Mouse (Mus musculus) thymus, adult 2 months (tissue): ENCODE measurements around the gene Prpf39. TPM values are rescaled to one million over a fixed set of nuclear protein-coding genes. Genes with fewer than 3 reads are reported as not detected.

Experiments
- DNase-seq: peaks from one replicate; pipeline ENCODE4 v3.0.0; 2021
- H3K27ac ChIP-seq: fragments of 200-500 bp; 2 replicates; pipeline ENCODE4 v1.5.1; 2012; ENCODE audit warnings: low read length, control low read depth; ENCODE audit not compliant: control insufficient read depth, insufficient read depth
- H3K27me3 ChIP-seq: fragments of 200-500 bp; 2 replicates; pipeline ENCODE4 v1.6.1; 2012; ENCODE audit warnings: mild to moderate bottlenecking, low read length, moderate library complexity, mixed read lengths; ENCODE audit not compliant: control insufficient read depth, insufficient read depth
- H3K36me3 ChIP-seq: fragments of 200-500 bp; 2 replicates; pipeline ENCODE4 v1.6.1; 2012; ENCODE audit warnings: mild to moderate bottlenecking, low read length, moderate library complexity; ENCODE audit not compliant: control insufficient read depth, insufficient read depth
- H3K4me1 ChIP-seq: fragments of 200-500 bp; replicated peaks from 2 replicates; pipeline ENCODE4 v1.6.1; 2012; ENCODE audit warnings: low read length; ENCODE audit not compliant: control insufficient read depth, insufficient read depth
- H3K4me3 ChIP-seq: fragments of 200-500 bp; 2 replicates; pipeline ENCODE4 v1.5.1; 2012; ENCODE audit warnings: mild to moderate bottlenecking, low read length, control low read depth, moderate library complexity; ENCODE audit not compliant: control insufficient read depth, insufficient read depth
- CTCF ChIP-seq: fragments of 200-500 bp; IDR thresholded peaks from 2 replicates; pipeline ENCODE4 v1.5.1; 2012; ENCODE audit warnings: mild to moderate bottlenecking, control low read depth, low read length, moderate library complexity, borderline replicate concordance; ENCODE audit not compliant: control insufficient read depth, poor library complexity, insufficient read depth; ENCODE audit errors: extremely low read depth
- POLR2A ChIP-seq: fragments of 200-500 bp; IDR thresholded peaks from 2 replicates; pipeline ENCODE4 v1.6.1; 2012; ENCODE audit warnings: mild to moderate bottlenecking, low read length, control low read depth, moderate library complexity; ENCODE audit not compliant: control insufficient read depth, poor library complexity, insufficient read depth; ENCODE audit errors: extremely low read depth
- WGBS: fragments of 180-500 bp; shearing (Covaris S2); methylation state at CpG from one replicate; pipeline ENCODE4 v1.1.7; 2018; 5-methylcytosine and 5-hydroxymethylcytosine counted together
- polyA plus RNA-seq: library from polyadenylated mRNA; depleted of rRNA; stranded (reverse); fragments of >200 nt; gene quantifications from 2 replicates; pipeline ENCODE4 v1.2.3, GENCODE M21; 2012; rRNA removed

Prpf39 gene
- polyA plus RNA-seq = 15.7 and 18.7 TPM in 2 replicates

DNA sequence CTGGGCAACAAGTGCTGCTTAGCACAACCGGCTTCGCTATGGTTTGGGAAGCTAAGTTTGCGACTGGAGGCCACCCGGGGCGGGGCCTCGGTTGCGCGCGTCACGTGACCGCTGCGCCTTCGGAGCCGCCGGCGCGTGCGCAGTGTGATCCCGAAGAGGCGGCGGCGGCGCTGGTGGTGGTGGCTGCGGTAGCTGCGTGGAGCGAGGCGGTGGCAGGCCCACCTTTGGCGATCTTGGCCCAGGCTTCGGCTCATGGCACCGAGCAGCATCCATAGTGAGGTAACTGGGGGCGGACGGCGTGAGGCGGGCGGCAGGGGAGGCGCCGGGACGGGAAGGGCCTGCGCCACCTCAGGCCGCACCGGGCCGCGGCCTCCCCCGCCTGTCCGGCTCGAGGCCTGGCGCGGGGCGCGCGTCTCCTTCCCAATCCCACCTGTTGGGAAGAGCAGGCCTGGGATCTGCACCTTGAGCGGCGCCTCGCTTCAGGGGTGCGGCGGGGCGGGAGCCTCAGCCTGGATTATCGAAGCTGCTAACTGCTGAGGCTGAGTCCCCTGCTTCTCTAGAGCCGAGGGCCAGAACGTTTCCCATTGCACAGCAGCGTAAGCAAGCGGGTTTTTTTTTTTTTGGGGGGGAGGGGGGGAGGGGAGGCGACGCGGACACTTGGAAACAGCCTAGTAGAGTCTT, at the start of gene Prpf39:
Gene Prpf39, plus strand, starts transcription at position 144 of the 681 bp plus-strand sequence.
- Histone ChIP-seq H3K27me3 (no peaks in the 10 kb centered on the region), H3K36me3 (no peaks in the 10 kb centered on the region), H3K27ac (no peak within 1 kb of the TSS), H3K4me1 (peaks cover 2% of the 10 kb centered on the region; the same call in 1 of the 2 replicates), H3K4me3 (peak within 1 kb of the TSS; percentile 71)
- peak; percentile 91 for DNase-seq
- under 1% methylated on average over 65 of the region's 65 CpGs for WGBS
- TF ChIP-seq POLR2A (peak; percentile 80), CTCF (no peak; the same call in 1 of the 2 replicates)

- no peak for DNase-seq
- H3K27ac ChIP-seq = no peak overlapping the region
- H3K36me3 ChIP-seq = peaks cover 47% of the 10 kb centered on the region
- no peaks in the 10 kb centered on the region for H3K4me1 ChIP-seq
- no peak overlapping the region for H3K4me3 ChIP-seq
- TF ChIP-seq CTCF = no peak
- 84% methylated on average over 3 of the region's 3 CpGs for WGBS
- H3K27me3 ChIP-seq = no peaks in the 10 kb centered on the region
Measured at GRCm38 (mm10) chr12:65007725-65008124, 28.4 kb upstream of the Prpf39 start.

- TF ChIP-seq POLR2A (no peak), CTCF (no peak)
- no peak overlapping the region for H3K27ac ChIP-seq
- no peaks in the 10 kb centered on the region for H3K27me3 ChIP-seq
- DNase-seq = no peak
- no peaks in the 10 kb centered on the region for H3K4me1 ChIP-seq
- peaks cover 13% of the 10 kb centered on the region; the same call in 1 of the 2 replicates for H3K36me3 ChIP-seq
- H3K4me3 ChIP-seq = no peak overlapping the region
- WGBS = over 99% methylated on average over 6 of the region's 6 CpGs
Measured at GRCm38 (mm10) chr12:65022842-65023241, 13.3 kb upstream of the Prpf39 start.

GRCm38 (mm10) chr12:65035839-65036189, 319 bp upstream of the Prpf39 start:
- H3K4me3 ChIP-seq = no peak overlapping the region
- H3K4me1 ChIP-seq = peaks cover 2% of the 10 kb centered on the region; the same call in 1 of the 2 replicates
- no peak for TF ChIP-seq POLR2A
- no peak for TF ChIP-seq CTCF
- 46% methylated on average over 8 of the region's 8 CpGs for WGBS
- H3K27me3 ChIP-seq = no peaks in the 10 kb centered on the region
- DNase-seq = no peak
- H3K27ac ChIP-seq = no peak overlapping the region
- H3K36me3 ChIP-seq = no peaks in the 10 kb centered on the region

GRCm38 (mm10) chr12:65036892-65037545, 886 bp downstream of the Prpf39 start:
- Histone ChIP-seq H3K27ac (no peak overlapping the region), H3K4me1 (peaks cover 2% of the 10 kb centered on the region; the same call in 1 of the 2 replicates), H3K27me3 (no peaks in the 10 kb centered on the region), H3K4me3 (peak overlapping the region; percentile 71), H3K36me3 (no peaks in the 10 kb centered on the region)
- no peak for DNase-seq
- 5% methylated on average over 18 of the region's 18 CpGs for WGBS
- TF ChIP-seq POLR2A = no peak
- TF ChIP-seq CTCF = no peak

DNA sequence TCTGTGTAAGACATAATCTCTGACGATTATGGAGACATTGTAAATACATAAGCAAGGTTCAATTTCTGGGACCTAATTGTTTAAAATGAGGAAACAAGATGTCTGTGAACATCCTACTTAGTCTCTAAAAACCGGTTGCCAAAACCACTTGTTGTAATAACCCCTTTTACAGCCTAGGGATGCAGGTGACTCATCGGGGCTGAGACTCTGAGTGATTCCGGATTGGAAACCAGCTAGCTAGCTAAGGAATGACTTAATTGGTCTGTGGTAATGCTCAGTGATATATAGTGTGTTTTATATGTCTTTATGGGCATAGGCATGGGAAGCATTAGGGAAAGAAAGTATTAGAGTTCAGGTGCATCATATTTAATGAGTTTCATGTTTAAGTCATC, 1.4 kb downstream of the Prpf39 start:
- no peak for TF ChIP-seq POLR2A
- Histone ChIP-seq H3K4me3 (no peak overlapping the region), H3K27me3 (no peaks in the 10 kb centered on the region), H3K27ac (no peak overlapping the region), H3K36me3 (no peaks in the 10 kb centered on the region), H3K4me1 (peaks cover 2% of the 10 kb centered on the region; the same call in 1 of the 2 replicates)
- no peak for DNase-seq
- 3% methylated on average over 4 of the region's 4 CpGs for WGBS
